Mouse (Mus musculus): ENCODE results near the gene Xpo6.

Gene Xpo6

GRCm38 (mm10) chr7:126080949-126081654, 119.2 kb downstream of the Xpo6 start:
- no peak for DNase-seq (ENCODE audit: low spot score)

- DNase-seq (ENCODE audit: low spot score) = no peak
These were observed 123.4 kb downstream of the Xpo6 start for GRCm38 (mm10) chr7:126076935-126077334.

DNA sequence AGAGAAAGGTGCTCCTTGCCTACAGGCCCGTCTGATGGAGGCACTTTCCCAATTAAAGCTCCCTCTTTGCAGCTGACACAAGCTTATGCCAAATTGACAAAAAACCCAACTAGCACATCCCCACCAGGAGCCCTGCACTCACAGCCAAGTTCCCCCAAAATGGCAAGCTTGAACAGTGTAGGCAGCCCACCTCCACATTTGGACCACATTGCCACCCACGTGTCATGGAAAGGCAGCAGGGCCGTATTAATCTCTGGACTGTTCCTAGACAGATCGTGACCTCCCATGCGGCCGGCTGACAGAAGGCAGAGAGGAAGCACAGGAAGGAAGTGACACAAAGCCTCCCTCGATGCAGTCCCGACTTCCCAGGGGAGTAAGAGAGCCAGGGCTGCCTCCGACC, 125.2 kb downstream of the Xpo6 start:
- no peak for DNase-seq (ENCODE audit: low spot score)

GRCm38 (mm10) chr7:126070321-126070720, 130.0 kb downstream of the Xpo6 start:
- DNase-seq (ENCODE audit: low spot score) = no peak

- no peak for DNase-seq (ENCODE audit: low spot score)
These were observed 133.5 kb downstream of the Xpo6 start for GRCm38 (mm10) chr7:126066777-126067176.

DNA sequence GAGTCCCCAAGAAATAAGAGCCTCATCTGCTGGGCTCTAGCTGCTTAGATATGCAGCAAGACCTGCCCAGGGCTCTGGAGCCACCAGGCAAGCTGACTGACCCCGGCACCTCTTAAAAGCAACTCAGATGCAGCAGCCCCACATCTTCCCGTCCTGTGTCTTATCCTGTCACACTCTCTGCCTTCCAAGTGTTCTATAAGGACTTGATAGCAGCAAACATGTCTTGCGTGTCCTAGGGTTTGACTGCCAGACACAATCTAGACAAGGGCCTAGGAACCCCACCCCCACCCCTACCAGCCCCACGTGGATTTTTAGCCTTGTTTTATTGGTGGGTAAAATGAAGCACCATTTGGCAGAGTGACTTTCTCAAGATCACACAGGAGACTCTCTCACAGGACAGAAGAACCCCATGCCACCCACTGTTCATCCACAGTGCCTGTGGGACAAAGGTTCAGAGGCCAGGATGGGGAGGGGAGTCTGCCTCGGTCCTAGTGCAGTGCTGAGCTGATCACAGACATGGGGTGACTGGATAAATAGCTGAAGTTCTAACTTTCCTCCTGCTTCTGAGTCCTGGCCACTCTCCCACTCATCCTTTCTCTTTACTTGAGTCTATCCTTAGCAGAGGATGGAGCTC, 134.9 kb downstream of the Xpo6 start:
- no peak for DNase-seq (ENCODE audit: low spot score)

DNA sequence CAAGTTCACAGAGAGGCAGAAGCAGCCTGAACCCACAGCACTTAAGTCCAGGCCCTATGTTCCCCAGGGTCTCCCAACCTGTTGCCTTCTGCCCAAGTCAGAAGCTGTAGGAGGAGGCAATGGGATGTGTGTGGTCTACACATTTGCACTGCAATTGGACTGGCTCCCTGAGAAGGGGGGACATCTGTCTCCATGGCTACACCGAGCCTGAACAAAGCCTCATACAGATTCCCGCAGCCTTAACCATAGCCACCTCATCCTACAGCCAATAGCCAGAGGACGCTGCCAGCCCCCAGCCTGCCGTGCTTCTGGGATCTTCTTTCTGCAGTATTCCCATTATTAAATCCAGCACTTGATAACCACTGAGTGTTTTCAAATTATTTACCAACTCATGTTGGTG, 138.1 kb downstream of the Xpo6 start:
- DNase-seq (ENCODE audit: low spot score) = no peak

- DNase-seq (ENCODE audit: low spot score) = no peak
These were observed 141.4 kb downstream of the Xpo6 start for GRCm38 (mm10) chr7:126058918-126059317.

DNA sequence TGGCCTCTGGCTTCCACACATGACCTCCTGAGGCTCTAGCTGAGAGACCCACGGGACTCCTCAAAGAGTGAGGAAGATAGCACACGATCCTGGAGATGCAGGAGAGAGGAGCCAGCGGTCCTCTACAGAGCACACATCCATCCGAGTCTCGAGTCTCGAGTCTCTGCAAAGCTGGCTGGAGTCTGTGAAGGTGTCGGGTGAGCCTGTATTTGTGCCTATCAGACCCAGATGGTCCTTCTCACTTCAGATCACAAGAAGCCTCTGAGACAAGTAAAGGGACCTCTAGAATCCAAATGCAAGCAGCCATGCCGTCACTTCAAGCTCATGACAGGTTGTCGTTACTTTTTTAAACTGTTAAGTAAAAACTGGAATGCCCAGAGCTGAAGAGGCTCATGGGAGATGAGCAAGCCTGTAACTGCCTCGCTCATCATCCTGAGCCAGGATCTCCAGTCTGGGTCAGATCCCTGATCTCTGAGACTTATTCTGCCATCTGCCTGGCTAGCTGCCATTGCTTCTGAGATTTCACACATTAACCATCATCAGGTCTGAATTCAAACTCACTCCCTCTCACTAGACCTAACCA, 142.9 kb downstream of the Xpo6 start:
- no peak for DNase-seq (ENCODE audit: low spot score)

DNA sequence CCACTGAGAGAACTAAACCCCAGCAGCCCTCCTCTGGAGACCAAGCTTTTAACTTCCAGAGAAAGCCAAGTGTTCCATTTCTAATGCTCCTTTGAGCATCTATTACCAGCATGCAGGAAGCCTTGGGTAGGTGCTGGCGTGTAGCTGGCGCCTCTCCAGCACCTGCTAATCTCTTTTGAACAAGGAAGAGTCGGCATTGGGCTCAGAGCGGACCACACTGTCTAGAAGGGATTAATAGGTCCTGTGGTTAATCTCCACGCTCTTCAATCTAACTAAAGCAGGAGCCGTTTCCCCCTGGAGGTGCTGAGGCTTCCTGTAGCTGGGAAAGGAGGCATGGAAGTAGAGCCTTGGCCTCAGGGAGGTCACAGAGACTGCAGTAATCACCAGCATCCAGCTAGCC, 145.7 kb downstream of the Xpo6 start:
- DNase-seq (ENCODE audit: low spot score) = no peak

GRCm38 (mm10) chr7:126053618-126054017, 146.7 kb downstream of the Xpo6 start:
- no peak for DNase-seq (ENCODE audit: low spot score)

- DNase-seq (ENCODE audit: low spot score) = no peak
These were observed 148.4 kb downstream of the Xpo6 start for GRCm38 (mm10) chr7:126051910-126052309.

Data from c-Kit-positive CD71-positive TER-119-positive erythroid progenitor cells, embryonic 14.5 days (primary cell).